Mouse (Mus musculus) kidney, postnatal 36 days (tissue): ENCODE results near the gene Xpnpep1.

Experiments
- DNase-seq, 2 experiments: peaks; one replicate each; pipeline ENCODE4 v3.0.0; 2021 to 2022; ENCODE audit warnings: mixed read lengths in 2 of 2

Xpnpep1 gene

DNA sequence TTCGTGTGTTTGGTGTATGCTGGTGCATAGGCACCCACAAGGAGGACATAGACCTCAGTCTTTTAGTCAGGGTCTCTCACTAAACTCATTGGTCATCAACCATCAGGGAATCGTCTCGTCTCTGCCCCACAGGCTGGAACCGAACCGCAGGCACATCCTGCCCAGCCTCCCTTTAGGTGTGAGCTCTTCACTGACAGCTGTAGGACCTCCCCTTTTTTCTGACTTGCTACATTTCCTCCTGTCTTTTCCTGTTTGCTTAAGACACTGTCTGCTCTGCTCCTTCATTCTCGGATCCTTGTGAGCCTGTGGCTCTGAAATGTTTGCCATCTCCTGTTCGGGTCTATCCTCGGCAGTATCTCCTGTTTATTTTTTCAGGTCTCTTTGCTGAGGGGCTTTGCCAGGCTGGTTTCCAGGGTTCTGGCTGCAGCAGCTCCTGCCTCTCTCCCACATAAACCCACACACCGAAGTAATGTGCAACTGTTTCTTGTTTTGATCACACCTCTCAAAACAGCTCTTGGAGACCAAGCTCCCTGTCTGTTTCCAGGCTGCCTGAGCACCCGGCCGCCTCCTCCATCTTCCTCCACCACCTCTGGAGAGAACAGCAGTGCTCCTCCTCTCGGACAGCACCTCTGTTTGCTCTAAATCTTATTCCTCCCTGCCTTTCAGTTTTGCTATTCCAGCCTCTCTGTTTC, 60.8 kb downstream of the Xpnpep1 start:
- no peak for DNase-seq

DNA sequence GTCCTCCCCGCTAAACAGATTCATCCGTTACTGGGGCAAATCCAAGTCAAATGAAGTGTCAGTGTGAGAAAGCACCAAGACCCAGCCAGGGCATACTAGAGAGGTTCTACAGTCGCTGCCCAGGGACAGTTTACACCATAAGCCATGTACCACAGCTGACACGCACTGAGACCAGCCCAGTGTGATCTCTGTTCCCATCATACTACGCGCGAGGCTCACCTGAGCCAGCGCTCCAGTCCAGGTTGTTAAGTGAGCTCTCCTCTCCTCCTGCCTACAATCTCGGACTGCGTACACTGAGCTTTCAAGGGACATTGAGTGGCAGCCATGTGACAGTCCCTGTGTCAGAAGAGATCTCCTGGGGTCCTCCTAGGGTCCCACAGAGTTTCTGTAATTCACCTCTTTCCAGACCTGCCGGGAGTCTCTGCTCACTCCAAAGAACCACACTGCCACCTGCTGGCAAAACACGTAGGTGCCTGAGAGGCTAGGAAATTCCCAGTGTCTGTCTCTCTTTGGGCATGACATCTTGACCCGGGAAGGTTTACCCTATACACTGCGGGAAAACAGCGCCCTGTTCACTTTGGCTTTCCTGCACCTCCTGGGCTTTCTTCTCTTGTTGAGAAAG, 64.3 kb downstream of the Xpnpep1 start:
- DNase-seq, result peak; percentile 51 to 88

DNA sequence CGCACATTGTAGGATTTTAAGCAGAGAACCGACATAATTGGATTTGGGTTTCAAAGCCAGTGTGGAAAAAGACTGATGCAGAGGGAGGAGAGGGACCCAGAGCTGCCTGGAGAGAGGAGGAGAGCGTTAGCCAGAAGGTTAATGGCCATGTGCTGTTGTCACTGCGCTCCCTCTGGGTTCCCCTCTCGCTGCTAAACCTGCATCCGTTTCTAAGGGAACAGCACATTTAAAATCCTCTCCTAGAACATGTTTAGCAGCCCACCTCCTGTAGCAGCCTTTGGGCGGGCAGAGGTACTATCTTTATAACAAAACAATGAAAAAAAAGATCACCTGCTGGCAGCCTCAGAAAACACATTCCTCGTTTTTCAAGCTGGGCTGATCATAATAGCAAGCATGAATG, 73.7 kb downstream of the Xpnpep1 start:
- no peak for DNase-seq

DNA sequence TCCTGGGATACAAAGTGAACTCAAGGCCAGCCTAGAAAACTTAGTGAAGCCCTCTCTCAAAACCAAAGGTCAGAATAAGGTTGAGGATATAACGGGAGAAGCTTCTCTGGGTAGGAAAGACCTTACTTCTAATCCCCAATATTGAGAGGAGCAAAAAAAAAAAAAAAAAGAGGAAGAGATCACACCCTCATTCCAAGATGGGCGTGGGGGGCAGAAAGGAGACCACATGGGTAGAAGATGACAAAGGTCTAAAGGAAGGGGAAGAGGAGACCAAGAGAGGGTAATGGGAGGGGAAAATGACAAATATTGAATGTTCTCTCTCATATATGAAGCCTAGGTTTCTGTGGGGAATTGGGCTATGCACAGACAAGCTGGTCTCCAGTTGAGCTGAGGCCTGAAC, 77.3 kb downstream of the Xpnpep1 start:
- no peak for DNase-seq

DNA sequence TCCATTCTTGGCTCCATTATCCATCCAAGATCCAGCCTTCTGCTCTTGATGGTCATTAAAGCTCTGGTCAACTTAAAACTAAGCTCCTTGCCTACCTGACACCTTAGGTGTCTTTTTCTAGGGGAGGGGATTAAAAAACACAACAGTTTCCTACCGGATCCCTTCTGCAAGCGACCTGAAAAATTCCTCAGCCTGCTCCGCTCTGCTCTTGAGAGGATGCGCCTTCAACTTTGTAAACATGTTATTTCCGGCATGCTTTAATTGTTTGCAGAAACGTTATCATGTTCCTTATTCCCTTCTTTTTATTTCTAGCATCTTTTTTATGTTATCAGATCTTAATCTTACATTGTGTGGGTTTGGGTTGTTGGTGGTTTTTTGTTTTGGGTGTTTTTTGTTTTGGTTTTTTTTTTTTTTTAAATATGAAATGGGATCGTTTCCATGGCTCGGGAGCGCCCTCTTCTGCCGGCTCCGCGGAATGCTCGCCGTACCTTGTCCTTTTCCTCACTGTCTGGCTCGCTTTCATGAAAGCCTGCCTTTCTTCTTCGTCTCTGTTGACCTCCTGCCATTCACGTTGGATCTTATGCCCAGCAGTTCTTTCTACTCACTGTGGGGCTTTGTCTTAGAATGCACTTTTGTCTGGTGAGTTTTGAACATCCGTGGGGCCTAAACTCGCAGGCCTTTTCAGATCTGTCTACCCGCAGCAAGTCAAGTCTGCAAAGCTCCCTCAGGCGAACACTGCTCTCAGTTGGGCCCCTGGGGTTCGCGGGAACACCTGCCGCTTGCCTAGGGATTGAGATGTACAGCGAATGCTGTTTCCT, 117.1 kb downstream of the Xpnpep1 start:
- peak; percentile 42 to 79 for DNase-seq

DNA sequence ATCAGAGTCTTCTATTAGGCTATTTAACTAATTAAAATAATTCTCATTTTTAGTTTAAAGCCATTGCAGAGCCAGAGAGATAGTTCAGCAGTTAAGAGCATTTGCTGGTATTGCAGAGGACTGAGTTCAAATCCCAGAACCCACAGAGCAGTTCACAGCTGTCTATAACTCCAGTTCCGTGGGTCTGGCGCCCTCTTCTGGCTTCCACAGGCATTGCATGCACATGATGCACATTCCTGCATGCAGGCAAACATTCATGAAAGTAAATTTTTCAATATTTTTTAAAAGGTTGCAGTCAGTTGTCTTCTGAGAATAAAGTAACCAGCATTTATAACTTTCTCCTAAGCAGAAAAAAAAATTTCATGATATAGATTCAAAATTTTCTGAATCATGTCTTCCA, 135.8 kb downstream of the Xpnpep1 start:
- DNase-seq, result no peak

DNA sequence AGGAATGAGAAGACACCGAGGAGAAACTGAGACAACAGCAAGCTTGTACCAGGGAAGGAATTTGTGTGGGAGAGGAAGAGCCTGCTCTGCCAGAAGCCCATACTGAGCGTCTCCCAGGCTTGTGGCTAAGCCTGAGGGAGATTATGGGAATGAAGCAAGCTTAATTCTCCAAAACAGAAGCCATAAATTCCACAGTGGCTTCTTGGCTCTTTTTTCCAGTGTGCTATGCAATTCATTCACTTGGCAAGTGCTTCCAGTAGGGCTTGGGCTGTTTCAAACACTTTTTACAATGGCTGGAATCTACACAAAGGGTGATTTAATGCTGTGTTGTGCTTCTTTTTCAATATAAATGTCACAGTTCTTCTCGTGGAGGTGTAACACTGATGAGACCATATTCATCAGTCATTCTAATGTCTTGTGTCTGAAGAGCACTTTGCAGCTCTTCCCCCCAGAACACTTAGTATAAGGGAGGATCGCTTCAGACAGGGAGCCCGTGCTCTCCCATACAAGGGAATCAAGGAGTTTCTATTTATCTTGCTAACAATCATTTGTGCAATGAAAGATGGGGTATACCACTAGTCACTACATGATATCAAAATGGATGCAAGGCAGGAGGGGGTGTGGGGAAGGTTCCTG, 148.1 kb downstream of the Xpnpep1 start:
- DNase-seq, result no peak
